Mouse (Mus musculus) retina, embryonic 14.5 days (tissue): ENCODE data around the gene Amotl2.
"Not testable (repeated sequence)": the region's sequence is repeated elsewhere in the genome, so short reads cannot be mapped to it uniquely, and the experiment has no call there.

Experiments used
- DNase-seq: peaks from one replicate; pipeline ENCODE4 v3.0.0-alpha.2; 2015; ENCODE audit warnings: low spot score

The Amotl2 gene

DNA sequence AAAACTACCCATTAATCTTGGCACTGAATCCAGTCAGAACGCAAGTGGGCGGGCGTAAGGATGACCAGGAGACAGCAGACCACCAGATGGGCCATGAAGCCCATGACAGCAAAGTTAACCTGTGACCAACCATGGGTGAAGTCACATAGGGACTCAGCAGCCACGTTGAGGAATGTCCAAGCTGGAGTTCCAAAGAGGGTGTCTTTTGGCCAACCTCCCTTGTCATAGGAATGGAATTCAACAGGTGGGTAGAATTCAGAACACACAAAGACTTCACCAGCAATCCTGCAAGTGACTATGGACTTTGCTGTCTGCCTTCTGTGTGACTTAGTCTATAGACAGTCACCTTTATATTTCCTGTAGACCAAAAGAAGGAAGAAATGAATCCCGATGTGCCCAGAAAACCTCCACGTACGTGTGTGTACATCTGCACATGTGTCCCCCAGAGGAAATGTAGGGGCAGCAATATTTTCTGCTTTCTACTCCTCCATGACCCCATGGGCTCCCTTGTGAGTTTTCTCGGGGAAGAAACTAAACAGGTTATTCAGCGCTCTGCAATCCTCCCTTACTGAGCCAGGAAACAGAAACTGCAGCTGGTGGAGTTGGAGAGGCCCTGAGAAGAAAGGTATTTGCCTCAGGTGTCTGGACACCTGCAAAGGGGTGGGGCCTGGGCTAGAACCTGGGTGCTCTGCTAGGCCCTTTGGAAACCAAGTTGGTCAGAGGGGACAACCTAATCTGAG, 17.7 kb downstream of the Amotl2 start:
- DNase-seq = no peak

DNA sequence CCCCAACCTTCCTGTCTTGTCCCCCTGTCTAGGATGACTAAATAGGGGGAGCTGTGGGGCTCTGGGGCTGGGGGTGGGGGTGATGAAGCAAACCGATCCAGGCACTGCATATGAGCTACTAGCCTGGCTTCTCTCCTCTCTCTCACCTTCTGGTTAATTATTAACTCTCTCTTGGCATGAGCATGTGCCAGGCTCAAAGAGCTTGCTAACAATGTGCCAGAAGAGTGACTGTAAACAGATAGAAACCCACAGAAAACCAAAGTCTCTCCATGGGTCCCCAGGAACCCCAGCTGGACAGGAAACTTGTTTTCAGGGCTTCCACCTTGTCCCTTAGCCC, 18.2 kb downstream of the Amotl2 start:
- no peak for DNase-seq

DNA sequence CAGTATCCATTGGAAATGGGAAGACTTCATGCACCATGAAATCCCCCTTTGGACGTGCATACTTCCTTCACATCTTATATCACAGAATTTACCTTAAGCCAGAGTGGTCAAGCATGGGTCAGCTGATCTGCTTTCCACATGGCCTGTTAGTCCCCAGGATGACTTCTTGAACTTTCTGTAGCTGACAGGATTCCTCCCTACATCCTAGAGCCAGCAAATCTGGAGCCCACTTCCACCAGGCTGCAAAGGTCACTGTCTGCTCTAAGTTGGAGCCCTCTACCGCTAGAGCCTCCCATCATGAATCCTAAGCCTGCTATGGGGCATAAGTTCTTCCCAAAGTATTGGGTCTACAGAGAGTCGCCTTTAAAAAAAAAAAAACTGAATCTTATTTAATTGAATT, 18.8 kb downstream of the Amotl2 start:
- DNase-seq = no peak

DNA sequence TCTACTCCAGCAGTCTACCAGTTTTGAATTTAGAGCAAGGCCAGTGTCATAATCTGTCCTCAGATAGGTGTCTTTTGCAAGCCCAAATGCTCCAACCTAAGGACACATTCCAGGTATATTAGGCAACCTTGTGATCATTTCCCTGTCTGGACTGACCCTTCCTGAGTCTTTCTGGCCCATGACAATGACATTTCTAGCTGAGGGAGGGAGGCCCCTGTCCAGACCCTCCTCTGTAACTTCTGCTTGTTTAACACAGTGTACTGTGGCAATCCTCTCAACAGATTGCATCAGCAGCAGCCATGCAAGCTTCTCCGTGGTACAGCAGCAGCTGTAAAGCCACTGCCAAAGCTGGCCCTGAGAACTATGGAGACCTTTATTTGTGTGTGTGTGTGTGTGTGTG, 19.5 kb downstream of the Amotl2 start:
- DNase-seq = no peak

DNA sequence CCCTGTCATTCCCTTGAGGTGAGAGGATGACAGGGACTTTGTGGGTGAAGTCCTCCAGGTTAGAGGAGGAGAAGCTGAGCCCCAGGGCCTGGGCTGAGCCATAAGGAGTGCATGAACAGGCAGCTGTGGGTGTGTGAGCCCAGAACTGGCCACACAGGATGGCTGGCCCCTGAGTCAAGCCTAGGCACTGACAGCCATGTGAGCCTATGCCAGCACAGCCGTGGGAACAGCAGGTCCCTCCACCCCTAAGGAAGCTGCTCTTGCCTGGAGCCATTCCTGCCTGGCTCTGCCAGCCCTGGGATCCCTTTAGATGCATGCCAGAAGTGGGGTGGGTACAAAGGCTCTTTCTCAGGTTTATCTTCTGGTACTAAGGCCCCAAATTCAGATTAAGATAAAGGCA, 20.9 kb downstream of the Amotl2 start:
- DNase-seq = no peak

DNA sequence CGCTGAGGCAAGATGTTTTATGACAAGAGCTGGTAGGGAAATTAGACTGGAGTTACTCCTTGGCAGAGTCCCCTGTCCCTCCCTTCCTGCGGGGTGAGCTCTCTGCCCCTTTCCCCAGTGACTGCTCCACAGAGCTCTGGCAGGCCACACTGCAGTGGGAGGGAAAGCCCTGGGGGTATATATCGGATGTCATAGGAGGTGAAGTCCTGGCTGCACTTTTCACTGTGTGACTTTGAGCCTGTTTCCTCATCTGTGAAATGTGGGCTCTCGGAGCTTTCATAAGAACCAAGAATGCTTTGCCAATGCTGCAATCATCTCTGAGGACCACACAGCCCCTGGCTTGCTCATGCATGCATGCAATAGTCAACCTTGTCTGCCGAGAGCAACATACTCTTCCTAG, 30.3 kb downstream of the Amotl2 start:
- DNase-seq = no peak

DNA sequence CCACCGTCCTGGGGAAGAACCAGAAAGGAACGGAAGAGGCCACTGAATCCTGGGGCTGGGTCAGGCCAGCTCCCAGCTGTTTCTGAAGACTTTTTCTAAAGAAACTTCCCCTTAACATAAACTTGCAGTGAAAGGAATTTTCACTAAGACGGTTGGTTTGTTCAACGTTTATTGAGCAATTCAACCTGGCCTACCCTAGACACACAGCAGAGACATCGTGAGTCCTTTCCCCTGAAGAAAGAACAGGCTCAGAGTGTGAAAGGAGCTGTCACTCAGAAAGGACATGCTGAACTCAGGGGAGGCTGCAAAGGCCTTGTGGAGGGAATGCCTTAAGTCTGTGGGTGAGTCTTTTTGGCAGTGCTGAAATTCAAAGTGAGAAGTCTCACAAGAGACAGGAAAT, 31.4 kb downstream of the Amotl2 start:
- DNase-seq = no peak

DNA sequence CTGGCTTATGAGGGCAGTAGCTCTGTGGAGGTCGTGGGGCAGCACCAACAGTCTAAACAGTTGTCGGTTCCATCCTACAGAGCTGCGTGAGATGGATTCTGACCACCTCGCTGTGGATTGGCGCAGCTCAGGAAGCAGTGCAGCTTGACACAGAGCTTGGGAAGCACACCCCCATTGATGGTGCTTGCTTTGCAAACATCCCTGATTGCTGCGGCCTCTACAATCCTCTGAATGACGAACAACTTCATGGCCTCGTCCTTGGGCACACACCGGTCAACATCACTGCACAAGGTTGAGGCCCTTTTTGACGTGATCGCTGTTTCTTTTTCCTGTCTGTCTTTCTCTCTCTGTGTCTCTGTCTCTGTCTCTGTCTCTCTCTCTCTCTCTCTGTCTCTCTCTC, 32.7 kb downstream of the Amotl2 start:
- no peak for DNase-seq

DNA sequence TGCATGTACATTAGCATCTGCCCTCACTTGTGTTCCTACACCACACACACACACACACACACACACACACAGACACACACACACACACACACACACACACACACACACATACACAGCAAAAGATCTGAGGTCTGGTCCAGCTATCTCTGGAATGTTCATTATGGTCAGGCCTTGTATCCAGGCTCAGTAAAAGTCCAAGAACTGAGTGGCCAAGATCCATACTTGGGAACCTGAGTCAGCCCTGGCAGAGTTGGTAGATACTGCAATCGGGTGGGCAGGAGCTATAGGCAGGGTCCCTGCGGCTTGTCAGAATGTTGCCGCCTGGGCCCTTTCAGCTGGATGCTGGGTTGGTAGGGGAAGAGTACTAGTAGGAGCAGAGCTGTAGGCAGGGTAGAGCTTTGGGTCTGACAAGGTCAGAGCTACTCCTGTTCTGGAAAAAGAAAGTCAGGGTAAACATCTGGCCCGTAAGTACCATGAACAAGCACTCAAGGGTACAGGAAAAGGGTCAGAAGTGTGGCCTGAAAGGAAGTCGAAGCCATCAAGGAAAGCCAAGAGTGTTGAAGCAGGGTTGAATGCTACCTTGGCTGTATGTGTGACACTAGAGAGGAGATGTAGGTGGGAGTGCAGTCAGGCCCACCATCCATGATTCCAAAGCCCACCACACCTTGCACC, 35.3 kb downstream of the Amotl2 start:
- DNase-seq = no peak

DNA sequence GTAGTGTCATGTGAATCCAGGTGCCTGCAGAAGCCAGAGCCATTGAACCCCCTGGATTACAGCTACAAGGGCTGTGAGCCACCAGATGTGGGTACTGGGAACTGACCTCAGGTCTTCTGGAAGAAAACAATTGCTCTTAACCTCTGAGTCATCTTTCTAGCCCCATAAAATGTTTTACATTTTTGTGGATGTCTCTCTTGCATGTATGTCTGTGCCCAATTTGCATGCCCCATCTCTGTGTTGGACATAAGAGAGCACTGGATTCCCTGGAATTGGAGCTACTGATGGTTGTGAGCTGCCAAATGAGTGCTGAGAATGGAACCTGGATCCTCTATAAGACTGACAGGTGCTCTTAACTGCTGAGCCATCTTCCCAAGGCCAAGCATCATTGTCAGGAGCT, 36.8 kb downstream of the Amotl2 start:
- no peak for DNase-seq

DNA sequence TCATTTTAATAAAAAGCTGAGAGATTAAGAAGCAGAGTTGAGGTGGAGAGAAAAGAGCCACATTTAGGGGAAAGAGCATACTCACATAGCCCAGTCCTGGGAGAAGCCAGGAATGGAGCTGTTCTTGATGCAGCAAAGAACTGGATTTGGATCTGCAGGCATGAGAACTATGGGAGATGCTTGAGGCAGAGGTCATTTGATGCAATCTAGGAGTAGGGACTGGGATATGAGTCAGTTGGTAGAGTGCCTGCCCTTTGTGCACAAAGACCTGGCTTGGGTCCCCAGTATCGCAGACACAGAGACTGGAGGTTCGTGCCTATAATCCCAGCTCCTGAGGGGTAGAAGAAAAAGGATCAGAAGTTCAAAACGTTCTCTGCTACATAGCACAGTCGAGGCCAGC, 38.7 kb downstream of the Amotl2 start:
- no peak for DNase-seq

DNA sequence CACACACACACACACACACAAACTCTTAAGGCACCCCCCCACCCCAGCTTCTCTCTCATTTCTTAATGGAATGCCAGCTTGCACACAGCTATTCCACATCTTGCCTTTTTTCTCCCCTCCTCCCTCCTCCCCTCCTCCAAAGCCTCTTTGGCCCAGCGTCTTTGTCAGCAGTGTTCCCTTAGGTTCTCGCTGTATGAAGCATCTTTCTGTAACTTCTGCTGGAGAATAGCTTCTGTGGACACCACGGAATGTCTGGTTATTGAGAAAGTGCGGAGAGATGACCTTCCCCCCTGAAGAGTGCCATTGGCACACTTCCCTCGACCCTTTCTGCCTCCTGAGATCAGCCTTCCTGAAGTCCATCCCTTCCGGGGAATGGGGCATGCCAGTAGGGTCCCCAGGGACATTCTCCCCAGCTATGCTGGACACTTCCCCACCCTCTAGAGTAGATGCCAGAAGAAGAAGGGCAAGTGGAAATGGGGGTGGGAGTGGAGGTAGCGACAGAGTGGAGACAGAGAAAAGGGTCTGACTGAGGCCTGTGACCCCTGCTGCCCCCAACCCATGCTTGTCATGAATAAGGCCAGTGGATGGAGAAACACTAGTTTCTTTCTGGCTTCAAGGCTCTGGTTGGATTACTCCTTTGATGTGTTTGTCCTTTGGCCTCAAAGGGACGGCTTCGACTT, 39.3 kb downstream of the Amotl2 start:
- no peak for DNase-seq

DNA sequence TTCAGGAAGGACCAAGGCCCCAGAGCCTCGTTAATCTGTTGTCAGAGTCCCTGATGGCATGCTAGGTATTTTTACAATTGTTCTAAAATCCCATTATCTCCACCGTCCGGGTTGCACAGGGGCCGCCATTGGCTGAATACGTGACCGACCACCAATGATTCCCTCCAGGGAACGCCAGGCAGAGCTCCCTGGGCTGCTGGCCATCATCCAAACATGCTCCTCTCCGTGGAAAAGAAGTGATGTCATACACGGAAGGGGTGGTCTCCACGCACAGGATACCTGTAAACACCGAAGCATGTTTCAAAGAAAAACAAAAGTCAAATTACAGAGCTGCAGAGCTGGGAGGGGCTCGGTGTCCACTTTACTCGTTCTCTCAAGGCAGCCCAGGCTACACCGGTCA, 39.9 kb downstream of the Amotl2 start:
- no peak for DNase-seq

DNA sequence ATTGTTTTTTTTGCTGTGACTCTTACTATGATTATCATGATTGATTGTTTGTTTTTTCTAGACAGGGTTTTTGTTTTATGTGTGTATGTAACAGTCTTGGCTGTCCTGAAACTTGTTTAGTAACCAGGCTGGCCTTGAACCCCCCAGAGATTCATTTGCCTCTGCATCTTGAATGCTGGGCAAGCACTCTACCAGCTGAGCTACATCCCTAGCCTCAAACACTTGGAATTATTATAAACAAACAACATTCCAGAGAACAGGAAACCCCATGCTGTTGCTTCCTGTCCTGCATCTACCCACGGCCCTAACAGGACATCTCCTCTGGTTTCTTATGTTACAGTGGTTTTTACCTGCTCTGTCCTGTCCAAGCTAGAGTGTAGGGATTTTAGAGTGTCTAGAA, 42.4 kb downstream of the Amotl2 start:
- no peak for DNase-seq

DNA sequence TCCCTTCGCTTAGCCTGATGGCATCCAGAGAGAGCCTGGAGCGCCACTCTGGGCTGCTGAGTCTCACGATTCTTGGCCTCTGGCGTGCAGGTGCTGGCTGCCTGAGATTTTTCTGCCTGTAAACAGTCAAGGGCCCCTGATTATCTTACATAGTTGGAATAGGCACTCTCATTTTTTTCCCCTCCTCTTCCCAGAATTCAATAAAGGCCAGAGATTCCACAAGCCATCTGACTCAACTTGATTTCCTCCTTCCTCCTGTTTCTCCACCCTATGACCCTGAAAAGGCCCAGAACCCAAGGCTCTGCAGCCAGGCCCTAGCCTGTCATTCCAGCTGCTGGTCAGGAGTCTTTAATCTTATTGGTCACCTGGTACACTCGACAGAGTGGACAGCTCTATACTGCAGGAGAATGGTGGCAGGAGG, 43.1 kb downstream of the Amotl2 start:
- no peak for DNase-seq

DNA sequence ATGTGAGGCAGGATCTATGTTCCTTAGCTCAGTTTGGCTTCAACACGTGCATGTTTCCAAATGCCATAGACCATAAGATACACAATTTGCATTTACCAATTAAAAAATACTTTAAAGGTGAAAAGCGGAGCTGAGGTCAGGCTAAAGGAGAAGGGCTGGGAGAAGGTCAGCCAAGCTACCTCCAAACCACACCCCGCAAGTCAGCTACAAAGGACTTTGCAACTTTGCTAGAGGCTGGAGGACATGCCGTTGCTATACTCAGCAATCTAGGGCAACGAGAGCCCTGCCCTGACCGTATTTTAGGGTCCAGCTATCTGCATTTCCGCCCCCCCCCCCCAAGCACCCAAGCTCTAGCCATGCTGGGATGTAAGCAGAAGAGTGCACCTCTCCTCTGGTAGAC, 45.1 kb downstream of the Amotl2 start:
- DNase-seq = no peak

DNA sequence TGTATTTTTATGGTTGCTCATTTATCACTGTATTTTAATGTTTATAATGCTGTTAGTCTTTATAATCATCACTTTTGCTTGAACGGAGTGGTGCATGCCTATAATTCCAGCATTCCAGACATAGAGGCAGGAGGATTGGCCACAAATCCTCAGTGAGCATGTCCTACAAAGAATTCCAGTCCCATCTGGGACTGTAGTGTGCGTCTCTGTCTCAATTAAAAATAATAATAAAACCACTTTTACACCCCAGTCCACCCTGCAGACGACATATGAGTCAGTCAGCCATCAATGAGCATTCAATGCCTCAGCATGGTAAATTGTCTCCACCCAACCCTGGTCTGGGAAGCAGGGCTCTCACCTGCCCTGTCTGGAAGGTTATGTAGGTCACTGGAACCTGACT, 46.4 kb downstream of the Amotl2 start:
- DNase-seq = no peak

DNA sequence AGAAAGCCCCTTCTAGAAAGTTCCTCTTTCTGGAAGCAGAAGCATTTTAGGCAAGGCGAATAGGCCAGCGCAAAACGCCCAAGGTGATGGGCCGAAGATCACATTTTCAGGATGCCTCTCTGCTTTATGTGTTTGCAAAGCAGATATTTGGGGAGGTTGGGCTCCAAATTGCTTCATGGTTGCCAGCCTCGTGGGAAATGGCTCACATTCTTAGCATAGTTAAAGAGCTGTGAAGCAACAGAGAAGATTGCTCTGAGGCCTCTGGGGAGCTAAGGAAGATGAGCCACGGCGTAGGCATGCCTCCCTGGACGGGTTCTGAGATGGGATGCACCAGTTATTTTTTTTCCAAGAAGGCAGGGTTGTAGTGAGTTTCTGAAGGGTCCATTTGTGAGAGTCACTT, 47.0 kb downstream of the Amotl2 start:
- no peak for DNase-seq

DNA sequence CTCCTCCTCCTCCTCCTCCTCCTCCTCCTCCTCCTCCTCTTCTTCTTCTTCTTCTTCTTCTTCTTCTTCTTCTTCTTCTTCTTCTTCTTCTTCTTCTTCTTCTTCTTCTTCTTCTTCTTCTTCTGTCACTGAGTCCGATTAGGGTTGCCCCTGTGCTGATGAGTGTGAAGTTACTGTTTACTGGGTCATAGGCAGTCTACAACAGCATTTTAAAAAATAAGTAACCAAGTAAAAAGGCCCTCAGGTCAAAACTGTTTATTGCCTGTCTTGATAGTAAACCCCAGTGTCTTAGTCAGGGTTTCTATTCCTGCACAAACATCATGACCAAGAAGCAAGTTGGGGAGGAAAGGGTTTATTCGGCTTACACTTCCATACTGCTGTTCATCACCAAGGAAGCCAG, 48.1 kb downstream of the Amotl2 start:
- DNase-seq = not testable (repeated sequence)

DNA sequence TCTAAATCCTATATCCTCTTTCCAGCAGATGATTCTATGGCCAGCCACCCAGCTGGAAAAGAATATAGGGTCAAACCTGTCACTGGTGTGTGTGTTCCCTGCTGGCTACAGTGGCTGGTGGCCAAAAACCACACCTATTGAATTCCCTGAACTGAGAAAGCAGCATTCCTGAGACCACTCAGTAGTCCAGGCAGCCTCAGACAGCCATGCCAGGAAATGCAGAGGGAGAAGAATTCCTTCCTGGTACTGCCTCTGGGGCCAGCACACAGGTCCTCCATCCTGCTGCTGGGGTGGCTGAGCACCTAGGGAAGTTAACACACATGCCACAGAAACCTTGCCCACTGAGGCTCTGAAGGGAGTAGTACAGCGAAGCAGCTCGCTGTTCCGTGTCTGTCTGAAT, 50.3 kb downstream of the Amotl2 start:
- no peak for DNase-seq

DNA sequence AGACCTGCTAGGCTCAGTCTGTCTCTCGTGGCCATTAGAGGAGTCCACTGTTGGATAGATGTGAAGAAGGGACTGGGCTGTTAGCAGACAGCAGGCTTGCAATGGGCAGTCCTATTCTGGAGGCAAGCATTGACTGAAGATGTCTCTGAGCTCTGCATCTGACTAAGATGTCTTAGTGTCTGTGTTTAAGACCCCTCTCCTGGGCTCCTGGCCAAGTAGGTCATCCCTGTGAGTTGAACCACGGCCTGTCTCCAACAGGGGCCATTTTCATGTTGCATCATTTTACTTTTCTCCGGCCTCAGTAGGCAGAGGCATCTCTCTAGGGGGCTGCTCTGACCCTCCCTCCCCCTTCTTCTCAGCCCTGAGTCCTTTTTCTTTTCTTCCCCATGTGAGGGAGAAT, 52.8 kb downstream of the Amotl2 start:
- no peak for DNase-seq

DNA sequence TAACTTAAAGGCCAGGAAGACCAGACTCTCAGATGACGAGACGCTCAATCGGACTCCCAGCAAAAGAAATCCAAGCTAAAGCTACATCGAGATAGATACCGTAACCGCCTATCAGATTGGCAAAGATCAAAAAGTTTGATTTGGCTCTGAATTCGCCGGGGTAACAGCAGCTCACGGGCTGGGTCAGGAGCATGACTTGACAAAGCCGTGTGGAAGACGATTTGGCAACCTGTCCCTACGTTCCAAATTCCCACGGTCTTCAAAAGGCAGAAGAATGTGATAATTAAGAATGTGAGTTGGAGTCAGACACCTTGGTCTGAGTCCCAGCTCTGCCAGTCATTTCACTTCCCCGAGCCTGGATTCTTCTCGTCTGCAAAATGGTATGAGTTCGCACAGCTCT, 53.7 kb downstream of the Amotl2 start:
- DNase-seq = no peak

DNA sequence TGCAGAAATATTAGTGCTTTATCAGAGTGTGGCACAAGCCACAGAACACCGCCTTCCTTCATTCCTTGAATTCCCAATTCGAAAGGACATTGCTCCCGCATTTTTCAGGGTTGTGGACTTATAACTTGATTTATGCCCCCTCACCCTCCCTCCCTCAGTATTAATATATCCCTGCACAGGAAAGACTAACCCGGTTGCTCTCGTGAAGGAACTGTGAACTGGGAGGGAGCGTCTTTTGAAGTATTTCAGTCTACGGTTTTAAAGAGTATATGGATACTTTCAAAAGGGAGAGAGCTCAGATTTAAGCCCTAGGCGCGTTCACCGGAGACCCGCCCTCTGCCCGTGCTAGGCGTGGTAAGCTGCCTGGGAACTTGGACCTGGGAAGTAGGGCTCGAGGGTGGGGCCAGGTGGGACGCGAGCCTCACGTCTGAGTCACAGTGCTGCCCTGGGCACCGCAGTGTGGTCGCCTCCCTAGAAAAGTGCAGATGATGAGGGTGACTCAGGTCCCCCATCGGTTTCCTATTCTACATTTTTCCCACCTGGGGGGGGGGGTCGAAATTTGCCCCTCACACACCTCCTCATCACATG, 54.9 kb downstream of the Amotl2 start:
- DNase-seq = no peak
